Mouse (Mus musculus) heart, embryonic 15.5 days (tissue): Measurements from ENCODE around the gene Anxa4. TPM values are rescaled to one million over a fixed set of nuclear protein-coding genes. Genes with fewer than 3 reads are reported as not detected.
A peak's percentile ranks its signal among the peaks of the same experiment; 100 is the strongest.

Experiments used
- ATAC-seq: fragments of 200-750 bp; cut with Nextera tagmentation; replicated peaks from 2 replicates; pipeline ENCODE4 v1.8.0; 2017; ENCODE audit warnings: low read depth, moderate TSS enrichment; ENCODE audit not compliant: insufficient number of reproducible peaks, insufficient read depth, low FRiP score
- H3K27ac ChIP-seq: fragments of 300-500 bp; sonication (generic); 2 replicates; pipeline ENCODE4 v1.5.1; 2015; ENCODE audit warnings: mild to moderate bottlenecking, inconsistent platforms
- H3K27me3 ChIP-seq: fragments of 300-500 bp; sonication (generic); 2 replicates; pipeline ENCODE4 v1.6.1; 2015; ENCODE audit warnings: inconsistent platforms
- H3K36me3 ChIP-seq: fragments of 300-500 bp; sonication (generic); 2 replicates; pipeline ENCODE4 v1.6.1; 2015; ENCODE audit warnings: mild to moderate bottlenecking, inconsistent platforms
- H3K4me1 ChIP-seq: fragments of 300-500 bp; sonication (generic); replicated peaks from 2 replicates; pipeline ENCODE4 v1.6.1; 2015; ENCODE audit warnings: inconsistent platforms
- H3K4me2 ChIP-seq: fragments of 300-500 bp; sonication (generic); 2 replicates; pipeline ENCODE4 v1.6.1; 2015; ENCODE audit warnings: inconsistent platforms, mild to moderate bottlenecking, moderate library complexity
- H3K4me3 ChIP-seq: fragments of 300-500 bp; sonication (generic); 2 replicates; pipeline ENCODE4 v1.5.1; 2015; ENCODE audit warnings: mild to moderate bottlenecking, inconsistent platforms
- H3K9ac ChIP-seq: fragments of 300-500 bp; sonication (generic); 2 replicates; pipeline ENCODE4 v1.6.1; 2015; ENCODE audit warnings: mild to moderate bottlenecking, inconsistent platforms
- H3K9me3 ChIP-seq: fragments of 300-500 bp; sonication (generic); replicated peaks from 2 replicates; pipeline ENCODE4 v1.6.1; 2016; ENCODE audit warnings: inconsistent platforms
- WGBS: fragments of 180-500 bp; shearing (Covaris S2); methylation state at CpG from one replicate; pipeline ENCODE4 v1.1.7; 2015; ENCODE audit warnings: mixed read lengths; 5-methylcytosine and 5-hydroxymethylcytosine counted together
- polyA plus RNA-seq: library from polyadenylated mRNA; unstranded; fragments of >200 nt; fragmentation: Nextera tagmentation; extraction: Ambion mirVana; gene quantifications from 2 replicates; pipeline ENCODE4 v1.2.1, GENCODE M21; 2015

Gene Anxa4
- polyA plus RNA-seq, 1 experiment from 2014 or later = 26.3 TPM

DNA sequence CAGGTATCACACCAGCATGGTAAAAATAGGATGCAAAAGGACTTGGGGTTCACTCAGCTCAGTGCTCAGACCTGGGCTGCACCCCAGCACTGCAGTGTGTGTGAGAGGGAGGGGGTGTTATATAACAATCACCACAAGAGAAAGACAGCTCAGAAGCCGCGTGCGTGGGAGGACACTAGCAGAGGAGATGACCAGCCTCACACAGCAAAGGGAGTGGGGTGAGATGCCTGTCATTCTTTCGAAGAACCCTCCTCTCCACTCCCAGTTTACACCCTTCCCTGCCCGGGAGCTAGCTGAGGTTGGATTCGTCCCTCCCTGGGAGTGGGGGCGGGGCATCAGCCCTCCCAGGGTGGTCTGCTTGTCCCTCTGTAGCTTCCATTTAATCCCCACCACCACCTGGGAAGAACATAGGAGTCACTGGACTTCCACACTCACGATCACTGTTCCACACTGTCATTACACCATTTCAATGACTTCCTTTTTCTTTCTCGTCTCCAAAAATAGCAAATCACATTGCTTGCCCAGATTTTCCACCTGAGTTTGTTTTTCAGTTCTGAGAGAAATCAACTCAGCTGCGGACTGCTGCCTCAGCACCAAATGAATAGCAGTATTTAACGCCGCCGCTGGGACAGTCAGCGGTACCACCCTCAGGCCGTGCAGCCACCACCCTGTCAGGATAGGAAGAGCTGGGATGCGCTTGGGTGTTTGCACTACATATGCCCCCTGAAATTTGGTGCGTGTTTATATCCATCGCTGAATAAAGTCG is 29.1 kb upstream of the Anxa4 start:
- Histone ChIP-seq H3K27ac (peak overlapping the region; percentile 31; the same call in 1 of the 2 replicates), H3K27me3 (no peaks in the 10 kb centered on the region), H3K9me3 (no peaks in the 10 kb centered on the region), H3K4me2 (peak overlapping the region; percentile 65), H3K4me1 (peaks cover 18% of the 10 kb centered on the region), H3K4me3 (peak overlapping the region; percentile 41), H3K36me3 (no peaks in the 10 kb centered on the region), H3K9ac (peak overlapping the region; percentile 42)
- ATAC-seq = peak; percentile 68
- 5% methylated on average over 19 of the region's 19 CpGs for WGBS

DNA sequence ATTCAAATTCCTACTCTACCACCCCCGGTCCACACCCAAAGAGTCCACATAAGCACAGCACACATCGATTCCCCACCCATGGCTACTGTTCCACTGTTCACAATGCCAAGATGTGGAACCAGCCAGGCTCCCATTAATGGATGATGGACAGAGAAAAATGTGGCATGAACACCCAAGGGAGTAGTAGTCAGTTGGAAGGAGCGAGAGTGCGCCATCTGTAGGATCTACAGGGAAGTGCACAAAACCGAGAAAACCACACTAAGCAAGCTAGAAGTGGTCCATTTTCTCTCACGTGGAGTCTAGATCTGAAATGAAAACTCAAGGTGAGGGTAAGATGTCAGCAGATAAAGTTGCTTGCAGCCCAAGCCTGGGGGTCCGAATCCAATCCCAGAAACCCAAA is 27.3 kb upstream of the Anxa4 start:
- no peak overlapping the region for H3K4me2 ChIP-seq
- H3K4me3 ChIP-seq = no peak overlapping the region
- no peak overlapping the region for H3K9ac ChIP-seq
- no peak overlapping the region for H3K27ac ChIP-seq
- 59% methylated on average over 7 of the region's 7 CpGs for WGBS
- no peaks in the 10 kb centered on the region for H3K27me3 ChIP-seq
- no peaks in the 10 kb centered on the region for H3K9me3 ChIP-seq
- H3K36me3 ChIP-seq = no peaks in the 10 kb centered on the region
- no peak for ATAC-seq
- H3K4me1 ChIP-seq = peaks cover 22% of the 10 kb centered on the region

DNA sequence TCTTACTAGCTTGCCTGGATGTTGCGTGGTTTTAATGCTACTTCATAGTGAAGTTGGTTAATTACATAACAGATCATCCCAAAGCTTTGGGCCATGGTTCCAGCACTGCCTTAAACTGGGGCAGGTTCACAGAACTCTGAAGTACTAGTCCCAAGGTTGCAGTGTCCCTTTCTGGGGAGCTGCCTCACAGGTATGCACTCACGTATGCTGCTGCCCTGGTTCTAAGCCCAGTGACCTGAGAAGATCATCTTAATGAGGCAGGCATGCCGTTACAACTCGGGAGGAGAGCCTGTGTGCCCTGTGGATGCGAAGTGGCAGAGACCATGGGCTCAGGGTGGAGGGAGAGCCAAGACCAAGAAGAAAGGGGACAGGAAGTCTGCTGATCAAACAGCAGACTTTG is 26.5 kb upstream of the Anxa4 start:
- Histone ChIP-seq H3K27ac (no peak overlapping the region), H3K4me2 (no peak overlapping the region), H3K27me3 (no peaks in the 10 kb centered on the region), H3K36me3 (no peaks in the 10 kb centered on the region), H3K9ac (no peak overlapping the region), H3K4me3 (no peak overlapping the region), H3K4me1 (peaks cover 29% of the 10 kb centered on the region), H3K9me3 (no peaks in the 10 kb centered on the region)
- ATAC-seq = no peak
- WGBS = 80% methylated on average over 5 of the region's 5 CpGs

DNA sequence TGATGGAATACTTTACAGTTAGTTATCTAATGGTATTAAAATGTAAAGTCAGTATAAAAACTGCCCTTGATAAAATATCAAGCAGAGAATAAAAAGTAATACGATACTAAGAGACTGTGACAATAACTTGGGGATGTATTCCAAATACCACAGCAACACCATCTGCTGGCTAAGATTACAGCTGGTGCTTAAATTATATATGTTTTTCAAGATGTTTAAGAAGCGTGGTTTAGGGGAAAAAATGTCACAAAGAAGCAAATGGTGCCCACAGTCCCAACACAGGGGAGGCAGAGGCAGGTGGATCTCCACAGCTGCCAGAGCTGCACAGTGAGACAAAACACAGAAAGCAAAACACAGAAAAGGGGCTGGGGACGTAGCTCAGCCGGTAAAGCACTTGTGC is 25.5 kb upstream of the Anxa4 start:
- Histone ChIP-seq H3K9me3 (no peaks in the 10 kb centered on the region), H3K27ac (no peak overlapping the region), H3K4me2 (no peak overlapping the region), H3K36me3 (no peaks in the 10 kb centered on the region), H3K4me3 (no peak overlapping the region), H3K27me3 (no peaks in the 10 kb centered on the region), H3K9ac (no peak overlapping the region), H3K4me1 (peaks cover 30% of the 10 kb centered on the region)
- no peak for ATAC-seq
- 74% methylated on average over 4 of the region's 4 CpGs for WGBS

DNA sequence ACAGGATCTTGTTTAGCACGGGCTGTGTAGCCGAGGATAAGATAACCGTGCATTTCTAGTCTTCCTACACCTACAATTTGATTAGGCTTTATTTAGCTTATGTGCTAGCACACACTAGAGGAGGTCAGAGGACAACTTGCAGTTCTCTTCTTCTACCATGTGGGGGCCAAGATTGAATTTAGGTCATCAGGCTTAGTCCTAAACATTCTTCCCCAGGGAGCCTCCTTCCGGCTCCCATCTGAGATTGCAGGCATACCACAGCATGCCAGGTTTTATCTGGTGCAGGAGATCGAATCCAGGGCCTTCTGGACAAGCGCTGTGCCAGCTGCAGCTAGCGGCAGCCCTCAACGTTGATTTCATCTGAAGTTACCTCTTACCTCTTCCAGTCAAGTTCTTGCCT is 23.2 kb upstream of the Anxa4 start:
- Histone ChIP-seq H3K4me2 (no peak overlapping the region), H3K27me3 (no peaks in the 10 kb centered on the region), H3K9ac (no peak overlapping the region), H3K27ac (no peak overlapping the region), H3K9me3 (no peaks in the 10 kb centered on the region), H3K4me3 (no peak overlapping the region), H3K4me1 (peaks cover 12% of the 10 kb centered on the region; the same call in 1 of the 2 replicates), H3K36me3 (no peaks in the 10 kb centered on the region)
- 7% methylated on average over 8 of the region's 8 CpGs for WGBS
- no peak for ATAC-seq

DNA sequence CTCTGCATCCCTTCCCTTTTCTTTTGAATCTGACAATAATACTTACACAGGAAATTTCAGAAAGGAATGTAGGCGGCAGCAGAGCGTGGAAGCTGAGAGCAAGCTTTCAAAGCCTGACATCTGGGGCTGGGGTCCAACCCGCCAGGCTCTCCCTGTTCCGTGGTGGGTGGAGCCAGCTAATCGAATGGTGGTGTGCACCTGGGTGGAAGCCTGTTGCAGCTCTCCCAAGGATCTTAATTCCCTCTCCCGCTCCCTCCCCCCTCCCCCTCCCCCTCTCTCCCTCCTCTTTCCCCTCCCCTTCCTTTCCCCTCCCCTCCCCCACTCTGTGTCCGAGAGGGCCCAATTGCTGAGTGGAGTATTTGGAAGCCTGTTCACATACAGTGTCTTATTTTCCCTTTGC is 22.1 kb upstream of the Anxa4 start:
- Histone ChIP-seq H3K9me3 (no peaks in the 10 kb centered on the region), H3K27ac (no peak overlapping the region), H3K4me3 (0 out of 2 replicates have a peak overlapping the region, but pooled peaks have one; percentile 7), H3K9ac (no peak overlapping the region), H3K4me1 (peaks cover 12% of the 10 kb centered on the region; the same call in 1 of the 2 replicates), H3K36me3 (no peaks in the 10 kb centered on the region), H3K4me2 (peak overlapping the region; percentile 32), H3K27me3 (no peaks in the 10 kb centered on the region)
- 8% methylated on average over 7 of the region's 7 CpGs for WGBS
- ATAC-seq = no peak

DNA sequence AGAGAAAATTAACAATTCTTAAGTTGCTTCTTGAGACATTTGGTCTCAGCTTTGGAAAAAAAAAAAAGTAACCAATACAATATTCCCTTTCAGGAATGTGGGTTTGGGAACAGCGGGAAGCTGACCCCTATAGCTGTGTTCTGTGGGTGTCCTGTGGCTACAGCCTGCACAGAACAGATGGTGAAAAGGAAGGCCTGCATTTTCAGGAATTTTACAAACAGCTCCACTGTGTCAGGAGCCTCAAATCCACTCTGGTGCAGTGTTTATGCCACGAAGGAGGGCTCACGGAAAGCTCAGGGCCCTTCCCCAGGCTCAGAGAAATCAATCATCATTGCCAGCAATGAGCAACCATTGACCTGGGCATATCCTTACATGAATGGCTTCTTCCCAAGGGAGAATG is 21.5 kb upstream of the Anxa4 start:
- peaks cover 12% of the 10 kb centered on the region; the same call in 1 of the 2 replicates for H3K4me1 ChIP-seq
- no peak overlapping the region for H3K9ac ChIP-seq
- no peaks in the 10 kb centered on the region for H3K36me3 ChIP-seq
- H3K9me3 ChIP-seq = no peaks in the 10 kb centered on the region
- ATAC-seq = no peak
- no peak overlapping the region for H3K4me3 ChIP-seq
- no peaks in the 10 kb centered on the region for H3K27me3 ChIP-seq
- no peak overlapping the region for H3K27ac ChIP-seq
- peak overlapping the region; percentile 32 for H3K4me2 ChIP-seq
- 59% methylated on average over 3 of the region's 3 CpGs for WGBS

DNA sequence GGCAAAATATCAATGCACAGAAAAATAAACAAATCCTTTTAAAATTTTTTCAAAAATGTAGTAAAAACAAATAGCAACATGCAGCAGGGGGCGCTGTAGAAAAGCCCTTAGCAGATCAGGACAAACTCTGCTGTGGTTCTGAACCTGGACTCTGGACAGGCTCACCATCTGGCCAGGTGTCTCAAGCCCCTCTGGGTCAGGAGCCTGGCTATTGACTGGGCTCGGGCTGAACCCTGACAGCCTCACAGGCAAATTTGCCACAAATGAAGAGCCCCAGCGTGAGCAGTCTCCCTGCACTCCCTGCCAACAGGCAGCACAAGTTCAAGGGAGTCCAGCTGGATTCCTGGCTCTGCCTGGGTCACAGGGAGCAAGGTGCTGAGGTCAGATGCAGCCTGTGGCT is 20.0 kb upstream of the Anxa4 start:
- ATAC-seq = no peak
- WGBS = 29% methylated on average over 3 of the region's 3 CpGs
- no peak overlapping the region for H3K4me3 ChIP-seq
- no peak overlapping the region for H3K9ac ChIP-seq
- no peak overlapping the region for H3K27ac ChIP-seq
- no peaks in the 10 kb centered on the region for H3K27me3 ChIP-seq
- no peak overlapping the region for H3K4me2 ChIP-seq
- H3K9me3 ChIP-seq = no peaks in the 10 kb centered on the region
- H3K4me1 ChIP-seq = peaks cover 12% of the 10 kb centered on the region; the same call in 1 of the 2 replicates
- H3K36me3 ChIP-seq = no peaks in the 10 kb centered on the region

DNA sequence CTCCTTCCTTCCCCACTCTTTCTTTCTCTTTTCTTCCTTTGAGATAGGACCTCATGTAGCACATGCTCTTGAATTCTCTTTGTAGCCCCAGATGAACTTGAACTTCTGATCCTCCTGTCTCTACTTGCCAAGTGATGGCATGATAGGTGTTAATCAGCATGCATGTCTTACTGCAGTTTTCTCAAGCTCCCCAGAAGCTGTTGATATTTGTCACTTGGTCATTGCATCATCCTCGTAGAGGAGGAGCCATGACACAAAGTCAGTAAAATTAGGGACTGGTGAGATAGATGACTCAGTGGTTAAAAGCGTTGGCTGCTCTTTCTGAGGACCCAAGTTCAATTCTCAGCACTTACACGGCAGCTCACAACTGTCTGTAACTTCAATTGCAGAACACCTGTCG is 19.5 kb upstream of the Anxa4 start:
- Histone ChIP-seq H3K36me3 (no peaks in the 10 kb centered on the region), H3K27me3 (no peaks in the 10 kb centered on the region), H3K9ac (no peak overlapping the region), H3K4me3 (no peak overlapping the region), H3K4me2 (no peak overlapping the region), H3K27ac (no peak overlapping the region), H3K9me3 (no peaks in the 10 kb centered on the region), H3K4me1 (peaks cover 12% of the 10 kb centered on the region; the same call in 1 of the 2 replicates)
- 49% methylated on average over 4 of the region's 4 CpGs for WGBS
- no peak for ATAC-seq

DNA sequence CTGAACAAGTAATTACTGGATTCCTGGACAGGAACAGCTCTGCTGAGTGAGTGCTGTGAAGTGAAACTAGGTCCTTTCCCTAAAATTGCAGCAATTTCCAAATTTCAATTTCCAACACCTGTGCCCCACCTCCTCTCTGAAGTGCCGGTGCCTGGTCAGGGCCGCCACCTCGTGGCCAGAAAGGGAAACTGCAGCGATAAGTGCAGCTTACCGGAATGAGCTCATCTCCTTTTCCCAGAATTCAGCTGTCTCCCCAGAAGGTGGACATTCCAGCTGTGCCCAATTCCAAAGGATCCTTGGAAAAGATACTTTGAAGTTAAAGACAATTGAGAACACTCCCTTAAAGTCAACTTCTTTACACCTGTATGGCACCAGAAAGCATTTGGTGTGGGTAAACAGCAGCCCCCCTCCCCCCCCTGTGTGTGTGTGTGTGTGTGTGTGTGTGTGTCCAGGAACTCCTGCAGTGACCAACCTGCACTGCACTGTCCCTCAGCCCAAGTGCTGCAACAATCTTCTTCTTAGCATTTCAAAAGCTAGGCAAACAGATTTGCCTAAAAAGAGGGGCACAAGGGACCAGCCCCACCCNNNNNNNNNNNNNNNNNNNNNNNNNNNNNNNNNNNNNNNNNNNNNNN is 13.2 kb upstream of the Anxa4 start:
- no peaks in the 10 kb centered on the region for H3K27me3 ChIP-seq
- WGBS = 2% methylated on average over 5 of the region's 5 CpGs
- no peak for ATAC-seq

DNA sequence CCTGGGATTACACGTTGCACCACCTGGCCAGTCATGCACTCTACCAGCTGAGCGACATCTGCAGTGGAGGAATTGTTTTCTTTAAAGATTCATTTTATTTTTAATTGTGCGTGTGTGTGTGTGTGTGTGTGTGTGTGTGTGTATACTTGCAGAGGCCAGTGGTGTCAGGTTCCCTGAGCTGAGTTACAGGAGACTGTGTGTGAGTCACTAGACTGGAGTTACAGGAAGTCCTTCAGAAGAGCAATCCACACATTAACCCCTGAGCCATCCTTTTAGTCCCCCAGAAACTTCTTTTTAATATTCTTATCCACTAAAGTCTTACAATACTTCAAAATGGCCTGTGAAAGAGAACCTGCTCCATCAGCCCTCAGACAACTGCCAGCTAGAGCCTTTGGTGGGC is 11.3 kb upstream of the Anxa4 start:
- H3K4me3 ChIP-seq = no peak overlapping the region
- 81% methylated on average over 3 of the region's 3 CpGs for WGBS
- no peaks in the 10 kb centered on the region for H3K36me3 ChIP-seq
- no peaks in the 10 kb centered on the region for H3K27me3 ChIP-seq
- H3K9ac ChIP-seq = no peak overlapping the region
- H3K9me3 ChIP-seq = no peaks in the 10 kb centered on the region
- ATAC-seq = no peak
- no peaks in the 10 kb centered on the region for H3K4me1 ChIP-seq
- no peak overlapping the region for H3K4me2 ChIP-seq
- H3K27ac ChIP-seq = no peak overlapping the region

More for the DNA sequence above, 13.2 kb upstream of the Anxa4 start:
- Histone ChIP-seq H3K4me3 (no peak overlapping the region), H3K9ac (no peak overlapping the region), H3K27ac (no peak overlapping the region), H3K4me1 (no peaks in the 10 kb centered on the region), H3K36me3 (no peaks in the 10 kb centered on the region), H3K9me3 (no peaks in the 10 kb centered on the region), H3K4me2 (no peak overlapping the region)

DNA sequence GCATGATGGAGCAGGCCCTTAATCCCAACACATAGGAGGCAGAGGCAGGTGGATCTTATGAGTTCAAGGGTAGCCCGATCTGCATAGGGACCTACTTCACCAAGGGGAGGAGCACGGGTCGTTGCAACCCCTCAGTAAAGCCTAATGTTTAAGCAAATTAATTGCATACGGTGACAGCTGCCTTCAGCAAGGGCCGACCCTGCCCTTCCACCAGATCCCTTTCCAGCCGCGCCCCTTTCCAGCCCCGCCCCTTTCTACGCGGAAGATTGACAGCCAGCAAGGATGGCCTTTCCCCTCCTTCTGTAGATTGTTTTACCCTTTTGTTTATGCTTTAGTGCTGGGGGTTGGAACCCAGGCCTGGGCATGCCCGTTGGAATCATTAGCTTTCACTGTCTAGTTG is 8.0 kb upstream of the Anxa4 start:
- no peak for ATAC-seq
- Histone ChIP-seq H3K36me3 (no peaks in the 10 kb centered on the region), H3K4me1 (no peaks in the 10 kb centered on the region)

More for the DNA sequence above, 8.0 kb upstream of the Anxa4 start:
- WGBS = 47% methylated on average over 11 of the region's 11 CpGs
- H3K4me2 ChIP-seq = no peak overlapping the region
- no peak overlapping the region for H3K4me3 ChIP-seq
- H3K27me3 ChIP-seq = peaks cover 8% of the 10 kb centered on the region; the same call in 1 of the 2 replicates
- no peak overlapping the region for H3K27ac ChIP-seq
- H3K9me3 ChIP-seq = no peaks in the 10 kb centered on the region
- H3K9ac ChIP-seq = no peak overlapping the region
